In genomic region chr3:135562036-135562435, GRCm38 (mm10) we compare ENCODE assay signal across 19 mouse cellular contexts.
"Had no signal": no experiment of that assay in that cellular context is flagged by ENCODE, and none has a peak within 500 bp of the region (broad histone marks: within the 10 kb centered on the region; RNA-seq: fewer than 3 reads in every experiment).

No protein-coding gene starts in this region.

- ATAC-seq: midbrain, embryonic 16.5 days had no signal

- H3K4me2 ChIP-seq: lung, embryonic 14.5 days; midbrain, embryonic 12.5 days; neural tube, embryonic 13.5 days; neural tube, embryonic 15.5 days; stomach, embryonic 15.5 days had no signal

- H3K27ac ChIP-seq: midbrain, embryonic 10.5 days; midbrain, embryonic 12.5 days; neural tube, embryonic 13.5 days; neural tube, embryonic 15.5 days; stomach, embryonic 15.5 days; stomach, postnatal 0 days had no signal

- H3K9ac ChIP-seq: lung, embryonic 14.5 days; midbrain, embryonic 12.5 days; neural tube, embryonic 13.5 days; neural tube, embryonic 15.5 days; stomach, embryonic 15.5 days had no signal

- H3K4me3 ChIP-seq: midbrain, embryonic 10.5 days; midbrain, embryonic 12.5 days; myocyte; neural tube, embryonic 13.5 days; neural tube, embryonic 15.5 days; stomach, embryonic 15.5 days had no signal

- H3K27me3 ChIP-seq: midbrain, embryonic 12.5 days; neural tube, embryonic 13.5 days; neural tube, embryonic 15.5 days; stomach, embryonic 15.5 days had no signal

- H3K36me3 ChIP-seq: midbrain, embryonic 10.5 days; midbrain, embryonic 12.5 days; neural tube, embryonic 13.5 days; neural tube, embryonic 15.5 days; stomach, embryonic 15.5 days had no signal

- DNase-seq: lung, adult 18-20 months; lung, embryonic 14.5 days; lung, postnatal 10 days; lung, postnatal 4 days; midbrain, embryonic 14.5 days; retina, postnatal 1 day; right cerebral cortex, adult 18-20 months; right cerebral cortex, postnatal 14 days; thymus, adult 2 months; thymus, postnatal 25 days; thymus, postnatal 4 days had no signal

- H3K4me1 ChIP-seq: midbrain, embryonic 10.5 days; midbrain, embryonic 12.5 days; neural tube, embryonic 13.5 days; neural tube, embryonic 15.5 days; stomach, embryonic 15.5 days had no signal

- H3K9me3 ChIP-seq: midbrain, embryonic 10.5 days; midbrain, embryonic 12.5 days; neural tube, embryonic 13.5 days; neural tube, embryonic 15.5 days; stomach, embryonic 15.5 days had no signal
